Mouse (Mus musculus): Measurements from ENCODE around the gene Cabp1.
"Not testable (repeated sequence)": the region's sequence is repeated elsewhere in the genome, so short reads cannot be mapped to it uniquely, and the experiment has no call there.

Gene Cabp1

DNA sequence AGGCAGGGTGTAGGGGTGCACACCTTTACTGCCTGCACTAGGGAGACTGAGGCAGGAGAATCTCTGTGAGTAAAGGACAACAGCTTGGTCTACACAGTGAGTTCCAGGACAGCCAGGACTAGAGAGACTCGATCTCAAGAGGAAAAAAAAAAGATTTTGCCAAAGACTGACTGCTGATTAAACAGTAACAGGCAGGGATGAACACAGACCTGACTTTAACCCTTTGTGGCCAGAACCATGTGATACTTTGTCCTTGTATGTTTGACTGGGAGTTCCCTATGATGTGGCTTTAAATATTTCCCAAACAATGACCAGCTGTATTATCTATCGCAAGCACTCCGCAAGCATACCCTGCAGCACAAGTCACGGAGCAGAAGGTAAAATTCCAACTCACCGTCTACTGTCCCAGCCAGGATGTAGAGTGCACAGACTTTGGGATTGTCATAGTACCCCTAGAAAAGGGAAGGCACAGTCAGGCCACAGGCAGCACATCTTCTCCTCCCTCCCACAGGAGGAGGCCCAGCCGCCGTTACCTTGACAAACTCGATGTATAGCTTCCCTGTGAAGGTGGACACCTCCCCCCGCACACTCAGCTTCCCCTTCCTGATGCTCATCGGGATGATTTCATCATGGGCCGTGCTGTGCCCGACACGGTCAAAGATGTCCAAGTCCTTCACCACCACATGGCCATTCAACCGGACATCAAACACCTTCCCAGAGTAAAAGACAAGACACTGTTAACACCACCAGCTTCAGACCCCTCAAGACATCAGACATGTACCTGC, 44.3 kb downstream of the Cabp1 start:
- DNase-seq, result peak; percentile 81

DNA sequence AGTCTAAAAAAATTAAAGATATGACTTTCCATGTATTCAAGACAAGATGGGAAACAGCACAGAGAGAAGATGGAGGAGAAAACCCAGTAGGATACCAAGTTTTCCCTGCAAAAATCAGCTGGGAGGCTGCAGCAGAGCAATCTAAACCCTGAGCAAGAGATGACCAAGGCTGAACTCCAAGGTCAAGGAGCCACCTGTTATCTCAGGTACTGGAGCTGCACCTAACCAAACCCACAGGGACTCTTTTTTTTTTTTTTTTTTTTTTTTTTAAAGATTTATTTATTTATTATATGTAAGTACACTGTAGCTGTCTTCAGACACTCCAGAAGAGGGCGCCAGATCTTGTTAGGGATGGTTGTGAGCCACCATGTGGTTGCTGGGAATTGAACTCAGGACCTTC, 45.3 kb downstream of the Cabp1 start:
- DNase-seq, result not testable (repeated sequence)

- DNase-seq, result no peak
These were observed 45.8 kb downstream of the Cabp1 start for GRCm38 (mm10) chr5:115148378-115148777.

- peak; percentile 73 for DNase-seq
These were observed 46.8 kb downstream of the Cabp1 start for GRCm38 (mm10) chr5:115147388-115147787.

DNA sequence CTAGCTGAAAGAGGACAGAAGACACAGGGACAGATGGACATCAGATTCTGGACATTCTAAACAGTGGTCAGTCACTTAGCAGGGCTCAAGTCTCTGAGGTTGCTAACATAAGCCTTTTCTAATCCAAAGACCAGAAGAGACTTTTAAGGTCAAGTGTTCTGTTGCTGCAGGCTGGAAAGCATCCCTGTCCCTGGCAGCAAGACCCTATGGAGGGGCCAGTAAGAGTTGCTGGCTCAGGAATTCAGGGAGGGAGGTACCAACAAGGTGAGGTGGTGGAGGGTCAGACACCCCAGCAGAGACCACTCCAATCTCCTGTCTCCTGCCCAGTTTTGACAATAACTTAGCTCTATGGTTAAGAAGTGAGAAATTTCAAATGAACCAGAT, 47.4 kb downstream of the Cabp1 start:
- no peak for DNase-seq

- DNase-seq, result no peak
These were observed 48.0 kb downstream of the Cabp1 start for GRCm38 (mm10) chr5:115145976-115146746.

GRCm38 (mm10) chr5:115145253-115145968, 48.8 kb downstream of the Cabp1 start:
- DNase-seq, result no peak

DNA sequence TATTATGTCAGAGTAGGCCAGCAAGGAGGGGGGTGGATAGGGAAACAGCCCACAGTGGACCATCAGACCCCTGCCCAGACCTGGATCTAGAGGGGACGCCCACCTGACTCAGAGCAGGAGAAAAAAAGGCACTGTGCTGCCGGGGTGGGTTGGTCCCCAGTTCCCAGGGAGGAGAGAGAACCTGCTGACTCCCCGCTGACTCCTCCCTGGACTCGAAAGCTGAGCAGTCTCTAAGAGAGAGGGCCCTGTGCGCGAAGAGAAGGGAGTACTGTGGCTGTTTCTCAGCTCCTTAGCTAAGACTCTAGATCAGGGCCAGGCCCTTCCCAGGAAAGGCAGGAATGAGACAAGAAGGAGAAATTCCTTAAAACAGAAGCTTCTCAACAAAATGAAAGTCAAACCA, 49.7 kb downstream of the Cabp1 start:
- no peak for DNase-seq

DNA sequence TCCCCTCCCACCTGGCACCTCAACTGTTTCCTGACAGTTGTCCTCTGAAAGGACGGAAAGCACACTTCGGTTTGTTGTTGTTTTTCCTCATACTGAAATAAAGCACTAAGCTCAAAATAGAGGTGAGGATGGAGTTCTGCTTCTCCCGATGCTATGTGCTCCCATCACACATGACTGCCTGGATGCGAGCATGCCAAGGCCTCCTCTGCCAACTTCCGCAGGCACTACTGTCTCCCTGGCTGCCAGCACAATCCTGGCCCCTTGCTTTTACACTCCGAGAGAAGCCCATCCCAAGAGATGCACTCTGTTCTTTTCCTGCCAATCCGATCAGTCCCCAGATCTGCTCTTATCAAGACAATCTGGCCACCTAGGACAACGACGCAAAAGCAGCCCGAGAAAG, 50.6 kb downstream of the Cabp1 start:
- DNase-seq, result no peak

DNA sequence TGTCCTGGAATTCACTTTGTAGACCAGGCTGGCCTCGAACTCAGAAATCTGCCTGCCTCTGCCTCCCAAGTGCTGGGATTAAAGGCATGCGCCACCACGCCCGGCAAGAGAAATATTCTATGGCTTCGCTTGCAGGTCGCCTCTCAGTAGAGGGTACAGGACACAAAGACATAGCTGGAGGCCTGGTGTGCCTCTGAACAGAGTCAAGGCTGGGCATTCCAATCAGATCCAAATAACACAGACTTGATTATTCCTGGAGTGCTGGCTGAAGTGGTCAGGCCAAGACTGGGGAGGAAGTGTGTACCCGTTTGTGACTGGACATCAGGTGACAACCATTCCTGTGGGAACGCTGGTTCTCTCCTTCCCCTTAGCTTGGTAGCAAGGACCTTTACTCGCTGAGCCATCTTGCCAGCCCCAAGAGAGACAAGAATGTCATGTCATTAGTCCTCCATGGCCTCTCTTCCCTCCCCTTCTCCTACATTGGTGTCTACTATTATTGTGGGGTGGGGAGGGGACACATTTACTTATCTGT, 51.9 kb downstream of the Cabp1 start:
- DNase-seq, result no peak

- DNase-seq, result no peak
These were observed 53.5 kb downstream of the Cabp1 start for GRCm38 (mm10) chr5:115140726-115141125.

DNA sequence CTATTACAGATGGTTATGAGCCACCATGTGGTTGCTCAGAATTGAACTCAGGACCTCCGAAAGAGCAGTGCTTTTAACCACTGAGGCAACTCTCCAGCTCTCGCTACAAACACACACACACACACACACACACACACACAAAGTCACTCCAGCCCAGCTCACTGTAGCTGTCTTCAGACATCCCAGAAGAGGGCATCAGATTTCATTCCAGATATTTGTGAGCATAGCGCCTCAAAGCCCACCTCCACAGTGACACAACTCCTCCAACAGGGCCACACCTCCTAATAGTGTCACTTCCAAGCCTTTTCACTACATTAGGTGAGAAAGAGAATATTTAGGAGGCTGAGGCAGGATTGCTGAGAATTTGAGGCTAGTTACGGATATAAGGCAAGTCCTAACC, 55.1 kb downstream of the Cabp1 start:
- no peak for DNase-seq

DNA sequence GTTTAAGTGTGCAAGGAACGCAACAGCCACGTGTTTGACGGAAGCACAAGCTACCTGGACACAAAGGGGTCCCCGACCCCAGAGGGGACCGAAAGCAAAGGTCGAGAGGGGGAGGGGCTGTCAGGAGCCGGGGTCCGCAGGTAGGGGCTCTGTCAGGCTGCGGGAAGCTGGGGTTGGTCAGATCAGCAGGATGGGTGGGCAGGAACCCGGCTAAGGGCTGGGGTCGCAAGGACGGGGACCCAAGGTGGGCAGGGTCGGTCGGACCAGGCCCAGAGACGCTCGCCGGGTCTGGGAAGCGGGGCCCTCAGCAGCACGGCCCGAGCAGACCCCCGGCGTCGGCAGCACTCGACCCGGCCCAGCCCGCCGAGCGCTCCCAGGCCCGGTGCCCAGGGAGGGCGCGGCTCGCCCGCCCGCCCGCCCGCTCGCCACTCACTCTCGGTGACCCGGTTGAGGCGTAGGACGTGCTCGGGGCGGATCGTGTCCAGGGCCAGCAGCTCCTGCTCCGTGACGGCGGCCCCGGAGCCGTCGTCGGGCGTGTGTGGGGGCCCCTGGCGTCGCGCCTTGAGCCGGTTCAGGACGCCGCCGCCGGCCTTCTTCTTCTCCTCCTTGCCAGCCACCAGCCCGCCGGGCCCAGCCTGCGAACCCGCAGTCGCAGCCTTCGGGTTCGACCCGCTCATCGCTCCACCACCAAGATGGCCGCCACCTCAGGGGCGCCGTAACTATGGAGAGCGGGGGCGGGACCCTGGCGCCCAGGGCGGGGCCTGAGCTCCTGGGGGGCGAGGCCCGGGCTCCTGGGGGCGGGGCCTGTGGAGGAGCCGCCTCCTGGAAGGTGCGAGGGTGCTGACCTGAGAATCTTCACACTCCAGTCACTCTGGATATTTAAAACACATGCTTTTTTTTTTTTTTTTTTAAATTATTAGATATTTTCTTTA, 59.7 kb downstream of the Cabp1 start, which contains the start of gene Unc119b:
Unc119b (minus strand) TSS at position 742 of the 932 bp plus-strand sequence.
- peak; percentile 94 for DNase-seq

DNA sequence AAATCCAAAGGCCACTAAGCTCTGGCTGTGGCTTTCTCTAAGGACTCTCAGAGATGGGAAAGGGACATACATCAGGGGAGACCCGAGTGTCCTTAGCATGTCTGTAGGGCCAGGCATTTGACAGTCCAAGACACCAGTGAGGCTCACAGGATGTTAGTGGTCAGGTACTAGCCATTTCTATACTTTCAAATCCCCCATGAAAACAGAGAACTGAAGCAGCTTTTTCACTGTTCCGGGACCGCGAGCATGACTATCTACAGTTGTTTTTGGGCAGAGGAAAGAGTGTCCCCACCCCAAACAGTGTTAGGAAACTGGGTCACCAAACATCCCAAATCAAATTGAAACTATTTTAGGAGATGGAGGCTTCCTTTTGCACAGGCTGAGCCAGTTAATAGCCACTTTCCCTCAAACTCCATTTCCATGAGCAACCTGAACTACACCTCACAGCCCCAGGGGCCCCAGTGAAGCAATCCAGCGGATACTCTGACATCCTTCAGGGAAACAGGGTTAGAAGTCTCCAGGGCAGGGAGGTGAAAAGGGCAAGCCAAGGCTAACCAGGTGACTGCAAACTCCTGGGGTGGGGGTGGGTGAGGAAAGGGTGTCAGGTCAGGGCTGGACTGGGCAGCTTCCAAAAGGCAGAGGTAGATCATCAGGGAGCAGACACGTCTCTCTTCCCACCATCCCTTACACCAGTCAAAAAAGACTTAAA, 60.7 kb downstream of the Cabp1 start:
- DNase-seq, result no peak

- no peak for DNase-seq
These were observed 61.7 kb downstream of the Cabp1 start for GRCm38 (mm10) chr5:115132465-115132864.

GRCm38 (mm10) chr5:115129328-115129727, 64.9 kb downstream of the Cabp1 start:
- DNase-seq, result no peak

DNA sequence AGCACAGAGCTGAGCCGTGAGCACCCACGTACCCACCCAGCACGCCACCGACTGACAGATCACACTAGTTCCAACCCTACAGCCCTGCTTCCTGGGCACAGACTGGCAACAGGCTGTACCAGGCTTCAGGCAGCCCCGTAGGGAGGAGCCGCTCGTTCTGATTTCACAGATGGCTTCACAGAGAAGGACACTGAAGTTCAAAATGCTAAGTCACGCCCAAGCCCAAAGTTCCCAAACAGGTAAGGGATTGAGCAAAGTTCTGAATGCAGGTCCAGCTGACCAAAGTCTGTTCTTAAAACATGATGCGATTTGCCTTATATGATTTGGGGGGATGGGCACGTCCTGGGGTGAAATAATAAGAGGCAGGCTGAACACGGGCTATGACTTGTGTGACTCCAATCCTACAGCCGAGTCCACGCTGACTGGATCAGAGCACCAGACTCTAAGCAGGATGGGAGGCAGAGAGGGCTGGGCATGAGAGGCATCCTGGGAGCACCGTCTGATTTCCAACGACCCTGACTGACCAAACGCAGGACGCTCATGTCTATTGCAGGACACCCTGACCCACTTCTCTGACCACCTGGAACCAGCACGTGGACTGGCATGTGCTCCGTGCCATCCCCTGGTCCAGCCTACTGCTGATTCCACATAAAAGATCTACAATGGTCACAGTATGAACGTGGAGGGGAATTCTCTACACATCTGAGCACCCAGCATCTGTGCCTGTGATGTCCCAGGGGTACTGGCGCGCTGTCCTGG, 66.6 kb downstream of the Cabp1 start:
- DNase-seq, result peak; percentile 91

- peak; percentile 61 for DNase-seq
These were observed 67.4 kb downstream of the Cabp1 start for GRCm38 (mm10) chr5:115126578-115127312.

DNA sequence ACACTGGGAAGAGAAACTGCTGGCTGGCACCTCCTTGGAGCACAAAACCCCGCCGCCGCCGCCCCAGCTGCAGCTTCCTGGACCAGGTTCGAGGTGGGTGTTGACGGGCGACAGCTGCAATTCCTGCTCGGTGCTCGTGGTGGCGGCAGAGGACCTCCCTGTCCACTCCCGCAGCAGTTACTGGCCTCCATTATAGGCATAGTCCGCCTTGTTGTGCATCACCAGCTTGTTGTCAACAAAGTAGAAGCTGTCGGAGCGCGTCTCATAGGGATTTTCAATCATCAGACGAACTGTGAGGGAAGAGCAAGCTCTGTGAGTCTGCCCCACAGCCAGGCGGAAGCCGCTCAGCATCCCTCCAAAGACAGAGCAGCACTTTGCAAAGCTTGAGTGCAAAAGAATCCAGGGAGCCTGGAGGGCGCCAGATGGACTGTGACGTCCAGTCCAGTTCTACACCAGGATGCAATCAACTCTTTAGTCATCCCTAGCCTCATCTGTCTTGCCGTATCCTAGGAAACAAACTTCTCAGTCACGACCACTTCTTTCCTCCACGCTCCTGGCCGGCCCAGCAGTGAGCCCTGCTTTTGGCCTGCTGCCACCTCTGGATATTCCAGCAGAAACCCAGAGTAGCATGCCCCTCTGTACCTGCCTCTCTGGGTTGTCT, 68.8 kb downstream of the Cabp1 start:
- peak; percentile 91 for DNase-seq
